Mouse (Mus musculus): ENCODE results near the gene Vsig2. TPM values are rescaled to one million over a fixed set of nuclear protein-coding genes. Genes with fewer than 3 reads are reported as not detected.

Vsig2 gene
- polyA plus RNA-seq, 1 experiment, result 7.6 TPM

GRCm38 (mm10) chr9:37506023-37506422 is 33.0 kb upstream of the Vsig2 start:
- no peak overlapping the region for H3K4me3 ChIP-seq (ENCODE audit: insufficient read depth, low read depth, low read length)
- no peaks in the 10 kb centered on the region for H3K36me3 ChIP-seq (ENCODE audit: control insufficient read depth, insufficient read depth, low read length)
- 83% methylated on average over 1 of the region's 1 CpGs for WGBS
- no peak for DNase-seq
- no peaks in the 10 kb centered on the region for H3K4me1 ChIP-seq (ENCODE audit: control insufficient read depth, insufficient read depth, low read length)
- no peaks in the 10 kb centered on the region for H3K27me3 ChIP-seq (replicated peaks; ENCODE audit: control insufficient read depth, insufficient read depth, low read length)
- no peak overlapping the region for H3K27ac ChIP-seq (ENCODE audit: insufficient read depth, low read depth, low read length)
- no peak for TF ChIP-seq POLR2A (IDR thresholded peaks at IDR 0.05; ENCODE audit: low read depth, low read length)
- no peak for TF ChIP-seq CTCF (conservative IDR thresholded peaks at IDR 0.05; ENCODE audit: insufficient read depth, insufficient read length, low read depth, low read length)

- Histone ChIP-seq H3K27me3 (replicated peaks; ENCODE audit: control insufficient read depth, insufficient read depth, low read length) (no peaks in the 10 kb centered on the region), H3K27ac (ENCODE audit: insufficient read depth, low read depth, low read length) (no peak overlapping the region), H3K4me1 (ENCODE audit: control insufficient read depth, insufficient read depth, low read length) (no peaks in the 10 kb centered on the region), H3K4me3 (ENCODE audit: insufficient read depth, low read depth, low read length) (no peak overlapping the region), H3K36me3 (ENCODE audit: control insufficient read depth, insufficient read depth, low read length) (no peaks in the 10 kb centered on the region)
- peak; percentile 18 for DNase-seq
- 89% methylated on average over 2 of the region's 2 CpGs for WGBS
- no peak for TF ChIP-seq POLR2A (IDR thresholded peaks at IDR 0.05; ENCODE audit: low read depth, low read length)
- TF ChIP-seq CTCF (conservative IDR thresholded peaks at IDR 0.05; ENCODE audit: insufficient read depth, insufficient read length, low read depth, low read length), result peak; percentile 53
These were observed 27.0 kb upstream of the Vsig2 start for GRCm38 (mm10) chr9:37512097-37512496.

DNA sequence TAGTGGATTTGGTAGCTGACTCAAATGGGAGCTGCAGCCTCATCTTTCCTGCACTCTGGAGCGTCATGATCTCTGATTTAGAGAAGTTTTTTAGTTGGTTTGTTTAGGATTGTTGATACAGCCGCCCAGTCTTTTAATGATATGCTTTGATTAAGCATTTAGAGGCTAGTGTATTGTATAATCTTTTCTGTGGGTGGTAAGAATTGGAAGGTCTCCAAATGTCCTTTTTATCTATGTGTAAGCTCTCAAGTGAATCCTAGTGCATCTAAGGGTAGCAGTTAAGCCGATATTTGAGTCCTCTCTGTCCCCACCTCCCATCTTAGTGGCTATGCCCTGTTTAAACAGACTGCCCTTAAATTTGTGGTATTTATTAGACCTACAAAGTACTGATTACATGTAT is 24.6 kb upstream of the Vsig2 start:
- DNase-seq, result no peak
- H3K4me1 ChIP-seq (ENCODE audit: control insufficient read depth, insufficient read depth, low read length), result no peaks in the 10 kb centered on the region
- H3K27me3 ChIP-seq (replicated peaks; ENCODE audit: control insufficient read depth, insufficient read depth, low read length), result no peaks in the 10 kb centered on the region
- no peak overlapping the region for H3K4me3 ChIP-seq (ENCODE audit: insufficient read depth, low read depth, low read length)
- no peaks in the 10 kb centered on the region for H3K36me3 ChIP-seq (ENCODE audit: control insufficient read depth, insufficient read depth, low read length)
- no peak overlapping the region for H3K27ac ChIP-seq (ENCODE audit: insufficient read depth, low read depth, low read length)
- TF ChIP-seq CTCF (conservative IDR thresholded peaks at IDR 0.05; ENCODE audit: insufficient read depth, insufficient read length, low read depth, low read length), result no peak
- TF ChIP-seq POLR2A (IDR thresholded peaks at IDR 0.05; ENCODE audit: low read depth, low read length), result no peak
- 81% methylated on average over 3 of the region's 3 CpGs for WGBS

DNA sequence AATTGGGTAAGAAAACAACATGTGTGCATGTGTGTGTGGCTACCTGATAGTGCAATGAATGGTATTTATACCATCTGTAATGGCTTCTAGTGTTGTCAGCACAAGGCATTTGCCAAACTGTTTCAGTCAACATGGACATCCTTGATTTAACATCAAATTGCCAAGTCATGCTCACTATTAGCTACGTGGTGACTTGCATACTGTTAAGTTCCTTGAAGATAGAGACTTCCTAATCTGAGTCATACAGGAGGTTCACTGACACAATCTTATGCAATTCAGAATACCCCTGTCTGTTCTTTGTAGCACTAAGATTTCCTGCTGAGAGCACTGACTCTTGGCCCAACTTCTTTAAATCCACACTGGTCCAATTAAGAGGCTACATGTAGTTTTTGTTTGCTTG is 21.6 kb upstream of the Vsig2 start:
- TF ChIP-seq POLR2A (IDR thresholded peaks at IDR 0.05; ENCODE audit: low read depth, low read length) (no peak), CTCF (conservative IDR thresholded peaks at IDR 0.05; ENCODE audit: insufficient read depth, insufficient read length, low read depth, low read length) (no peak)
- H3K4me3 ChIP-seq (ENCODE audit: insufficient read depth, low read depth, low read length), result no peak overlapping the region
- DNase-seq, result no peak
- H3K36me3 ChIP-seq (ENCODE audit: control insufficient read depth, insufficient read depth, low read length), result no peaks in the 10 kb centered on the region; the same call in 1 of the 2 replicates
- 55% methylated on average over 1 of the region's 1 CpGs for WGBS
- no peaks in the 10 kb centered on the region for H3K4me1 ChIP-seq (ENCODE audit: control insufficient read depth, insufficient read depth, low read length)
- H3K27ac ChIP-seq (ENCODE audit: insufficient read depth, low read depth, low read length), result no peak overlapping the region
- no peaks in the 10 kb centered on the region for H3K27me3 ChIP-seq (replicated peaks; ENCODE audit: control insufficient read depth, insufficient read depth, low read length)

GRCm38 (mm10) chr9:37518991-37519390 is 20.1 kb upstream of the Vsig2 start:
- Histone ChIP-seq H3K4me1 (ENCODE audit: control insufficient read depth, insufficient read depth, low read length) (no peaks in the 10 kb centered on the region), H3K27me3 (replicated peaks; ENCODE audit: control insufficient read depth, insufficient read depth, low read length) (no peaks in the 10 kb centered on the region), H3K27ac (ENCODE audit: insufficient read depth, low read depth, low read length) (no peak overlapping the region), H3K36me3 (ENCODE audit: control insufficient read depth, insufficient read depth, low read length) (peaks cover 3% of the 10 kb centered on the region), H3K4me3 (ENCODE audit: insufficient read depth, low read depth, low read length) (no peak overlapping the region)
- TF ChIP-seq POLR2A (IDR thresholded peaks at IDR 0.05; ENCODE audit: low read depth, low read length) (no peak), CTCF (conservative IDR thresholded peaks at IDR 0.05; ENCODE audit: insufficient read depth, insufficient read length, low read depth, low read length) (no peak)
- DNase-seq, result no peak
- 93% methylated on average over 8 of the region's 8 CpGs for WGBS

DNA sequence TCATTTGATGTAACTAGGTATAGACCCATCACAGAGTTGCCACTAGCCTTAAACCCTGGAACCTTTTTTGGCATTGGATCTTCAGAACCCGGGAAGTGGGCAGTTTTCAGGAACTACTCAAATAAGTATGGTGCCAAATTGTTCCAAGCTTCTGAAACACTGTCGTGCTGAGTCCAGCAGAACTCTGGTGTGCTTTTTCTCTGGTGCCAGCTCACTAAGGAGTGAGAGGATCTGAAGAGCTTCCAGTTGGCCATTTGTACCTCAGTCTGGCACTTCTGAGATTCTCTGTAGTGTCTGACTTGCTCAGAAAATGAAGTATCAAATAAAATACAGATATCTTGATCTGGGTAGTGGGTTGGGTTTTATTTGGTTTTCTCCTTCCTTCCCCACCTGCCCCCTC is 19.1 kb upstream of the Vsig2 start:
- Histone ChIP-seq H3K4me3 (ENCODE audit: insufficient read depth, low read depth, low read length) (no peak overlapping the region), H3K27ac (ENCODE audit: insufficient read depth, low read depth, low read length) (no peak overlapping the region), H3K4me1 (ENCODE audit: control insufficient read depth, insufficient read depth, low read length) (no peaks in the 10 kb centered on the region), H3K36me3 (ENCODE audit: control insufficient read depth, insufficient read depth, low read length) (peaks cover 3% of the 10 kb centered on the region), H3K27me3 (replicated peaks; ENCODE audit: control insufficient read depth, insufficient read depth, low read length) (no peaks in the 10 kb centered on the region)
- no peak for TF ChIP-seq POLR2A (IDR thresholded peaks at IDR 0.05; ENCODE audit: low read depth, low read length)
- TF ChIP-seq CTCF (conservative IDR thresholded peaks at IDR 0.05; ENCODE audit: insufficient read depth, insufficient read length, low read depth, low read length), result no peak
- 80% methylated on average over 2 of the region's 2 CpGs for whole genome bisulfite sequencing
- DNase-seq, result no peak

- no peaks in the 10 kb centered on the region for H3K4me1 ChIP-seq (ENCODE audit: control insufficient read depth, insufficient read depth, low read length)
- H3K27ac ChIP-seq (ENCODE audit: insufficient read depth, low read depth, low read length), result no peak overlapping the region
- no peak for TF ChIP-seq POLR2A (IDR thresholded peaks at IDR 0.05; ENCODE audit: low read depth, low read length)
- no peak for TF ChIP-seq CTCF (conservative IDR thresholded peaks at IDR 0.05; ENCODE audit: insufficient read depth, insufficient read length, low read depth, low read length)
- 77% methylated on average over 2 of the region's 2 CpGs for WGBS
- H3K27me3 ChIP-seq (replicated peaks; ENCODE audit: control insufficient read depth, insufficient read depth, low read length), result no peaks in the 10 kb centered on the region
- no peak for DNase-seq
- no peak overlapping the region for H3K4me3 ChIP-seq (ENCODE audit: insufficient read depth, low read depth, low read length)
- H3K36me3 ChIP-seq (ENCODE audit: control insufficient read depth, insufficient read depth, low read length), result peaks cover 3% of the 10 kb centered on the region
These were observed 13.6 kb upstream of the Vsig2 start for GRCm38 (mm10) chr9:37525461-37525860.
